Mouse (Mus musculus): ENCODE results near the gene Sbno2. TPM values are rescaled to one million over a fixed set of nuclear protein-coding genes. Genes with fewer than 3 reads are reported as not detected.
"Not testable (repeated sequence)": the region's sequence is repeated elsewhere in the genome, so short reads cannot be mapped to it uniquely, and the experiment has no call there.

Gene Sbno2
- polyA plus RNA-seq, 1 experiment: 126 TPM

DNA sequence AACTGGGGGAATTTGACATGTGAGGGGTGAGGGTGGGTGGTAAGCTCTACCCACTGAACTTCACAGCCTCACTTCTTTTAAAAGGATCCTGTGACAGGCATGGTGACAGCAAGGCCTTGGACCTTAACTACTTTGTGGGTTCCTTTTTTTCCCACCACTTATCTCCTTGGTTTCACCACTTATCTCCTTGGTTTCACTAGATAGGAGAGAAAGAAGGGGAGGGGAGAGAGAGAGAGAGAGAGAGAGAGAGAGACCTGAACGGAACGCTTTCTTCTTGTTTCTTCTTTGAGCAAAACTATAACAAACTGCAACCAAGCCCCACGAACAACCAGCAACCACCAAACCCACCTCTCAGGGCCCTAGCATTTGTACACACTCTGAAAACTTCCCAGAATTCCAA, 56.5 kb downstream of the Sbno2 start:
- H3K27me3 ChIP-seq (ENCODE audit: control insufficient read depth, insufficient read depth, low read length): no peaks in the 10 kb centered on the region
- H3K27ac ChIP-seq (ENCODE audit: insufficient read depth, low read depth, low read length): no peak overlapping the region; the same call in 1 of the 2 replicates
- H3K36me3 ChIP-seq (ENCODE audit: control insufficient read depth, insufficient read depth, low read length): no peaks in the 10 kb centered on the region
- TF ChIP-seq CTCF (IDR thresholded peaks at IDR 0.05; ENCODE audit: extremely low read depth, insufficient read length, insufficient replicate concordance, low read depth, low read length) (no peak), POLR2A (IDR thresholded peaks at IDR 0.05; ENCODE audit: low read depth, low read length) (no peak)
- peaks cover 19% of the 10 kb centered on the region for H3K4me1 ChIP-seq (ENCODE audit: control insufficient read depth, insufficient read depth, insufficient read length, low read length)
- WGBS: 85% methylated on average over 3 of the region's 3 CpGs
- H3K4me3 ChIP-seq (ENCODE audit: low read depth, low read length): no peak overlapping the region

DNA sequence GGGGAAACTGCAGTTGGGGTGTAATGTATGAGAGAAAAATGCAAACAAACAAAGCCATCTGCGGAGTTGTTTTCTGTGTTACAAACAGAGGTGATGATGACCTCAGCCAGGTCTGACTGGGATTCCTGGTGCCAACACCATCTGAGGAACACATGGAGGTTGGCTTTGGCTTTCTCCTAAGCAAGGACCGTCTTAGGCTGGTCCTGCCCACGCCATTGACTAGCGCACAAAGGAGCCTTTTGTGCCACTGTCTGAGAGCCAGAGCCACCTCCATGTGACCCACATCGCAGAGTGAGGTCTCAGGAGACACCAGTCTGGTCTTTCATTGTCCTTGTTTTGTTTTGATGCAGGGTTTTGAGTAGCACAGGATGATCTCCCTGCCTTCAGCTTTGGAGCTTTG, 57.0 kb downstream of the Sbno2 start:
- 69% methylated on average over 5 of the region's 5 CpGs for WGBS
- Histone ChIP-seq H3K36me3 (ENCODE audit: control insufficient read depth, insufficient read depth, low read length) (no peaks in the 10 kb centered on the region), H3K27ac (ENCODE audit: insufficient read depth, low read depth, low read length) (no peak overlapping the region; the same call in 1 of the 2 replicates), H3K4me3 (ENCODE audit: low read depth, low read length) (no peak overlapping the region), H3K27me3 (ENCODE audit: control insufficient read depth, insufficient read depth, low read length) (no peaks in the 10 kb centered on the region), H3K4me1 (ENCODE audit: control insufficient read depth, insufficient read depth, insufficient read length, low read length) (peaks cover 19% of the 10 kb centered on the region)
- TF ChIP-seq CTCF (IDR thresholded peaks at IDR 0.05; ENCODE audit: extremely low read depth, insufficient read length, insufficient replicate concordance, low read depth, low read length) (no peak), POLR2A (IDR thresholded peaks at IDR 0.05; ENCODE audit: low read depth, low read length) (no peak)

DNA sequence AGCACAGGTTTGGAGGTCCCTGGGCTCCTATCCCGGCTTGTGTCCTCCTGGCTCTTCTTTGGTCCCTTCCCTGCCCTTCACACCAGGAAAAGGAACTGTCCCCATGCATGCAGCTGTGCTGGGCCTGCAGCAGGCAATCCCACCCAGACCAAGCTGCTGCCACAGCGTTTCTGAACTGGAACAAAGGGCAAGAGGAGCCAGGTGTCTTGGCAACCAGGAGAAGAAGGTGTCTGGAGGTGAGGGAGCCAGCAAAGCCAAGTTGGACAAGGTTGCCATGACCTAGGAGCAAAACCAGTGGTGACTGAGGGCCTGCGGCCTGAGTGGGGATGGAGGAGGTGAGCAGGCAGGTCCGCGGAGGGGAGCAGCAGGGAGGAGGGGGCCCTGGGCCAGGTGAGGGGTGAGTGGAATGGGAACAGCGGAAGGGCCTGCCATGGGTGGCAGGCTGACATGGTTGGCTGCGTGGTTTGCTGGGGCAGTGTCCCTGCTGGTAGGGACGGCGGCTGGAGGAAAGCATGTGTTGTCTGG, 58.3 kb downstream of the Sbno2 start, which contains the start of gene Gpx4:
Gpx4 (plus strand) TSS at position 126 of the 525 bp plus-strand sequence.
- Histone ChIP-seq H3K4me1 (ENCODE audit: control insufficient read depth, insufficient read depth, insufficient read length, low read length) (peaks cover 11% of the 10 kb centered on the region), H3K4me3 (ENCODE audit: low read depth, low read length) (no peak within 1 kb of the TSS), H3K36me3 (ENCODE audit: control insufficient read depth, insufficient read depth, low read length) (no peaks in the 10 kb centered on the region), H3K27me3 (ENCODE audit: control insufficient read depth, insufficient read depth, low read length) (no peaks in the 10 kb centered on the region), H3K27ac (ENCODE audit: insufficient read depth, low read depth, low read length) (no peak within 1 kb of the TSS)
- TF ChIP-seq POLR2A (IDR thresholded peaks at IDR 0.05; ENCODE audit: low read depth, low read length) (no peak), CTCF (IDR thresholded peaks at IDR 0.05; ENCODE audit: extremely low read depth, insufficient read length, insufficient replicate concordance, low read depth, low read length) (no peak)
- WGBS: 73% methylated on average over 9 of the region's 9 CpGs

DNA sequence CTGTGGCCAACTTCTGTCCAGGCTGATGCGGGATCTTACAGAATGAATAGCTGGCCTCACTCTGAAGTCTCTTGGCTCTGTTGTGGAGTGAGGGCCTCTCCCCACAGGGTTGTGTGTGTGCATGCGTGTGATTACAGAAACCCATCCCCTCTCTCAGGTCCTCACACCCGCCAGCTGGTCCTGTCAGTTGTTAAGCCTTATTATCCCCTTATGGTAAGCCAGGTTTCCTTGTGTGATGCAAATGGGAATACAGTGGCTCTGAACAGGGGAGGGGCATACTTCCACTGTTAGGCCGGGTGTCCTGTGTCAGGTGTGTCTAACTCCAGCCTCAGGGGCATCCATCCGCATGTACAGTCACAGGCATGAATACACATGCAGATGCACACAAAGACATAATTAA, 59.6 kb downstream of the Sbno2 start:
- H3K4me1 ChIP-seq (ENCODE audit: control insufficient read depth, insufficient read depth, insufficient read length, low read length): no peaks in the 10 kb centered on the region
- H3K36me3 ChIP-seq (ENCODE audit: control insufficient read depth, insufficient read depth, low read length): no peaks in the 10 kb centered on the region
- no peak overlapping the region for H3K4me3 ChIP-seq (ENCODE audit: low read depth, low read length)
- TF ChIP-seq CTCF (IDR thresholded peaks at IDR 0.05; ENCODE audit: extremely low read depth, insufficient read length, insufficient replicate concordance, low read depth, low read length): no peak
- TF ChIP-seq POLR2A (IDR thresholded peaks at IDR 0.05; ENCODE audit: low read depth, low read length): no peak
- H3K27ac ChIP-seq (ENCODE audit: insufficient read depth, low read depth, low read length): no peak overlapping the region
- no peaks in the 10 kb centered on the region for H3K27me3 ChIP-seq (ENCODE audit: control insufficient read depth, insufficient read depth, low read length)
- 96% methylated on average over 5 of the region's 5 CpGs for WGBS

DNA sequence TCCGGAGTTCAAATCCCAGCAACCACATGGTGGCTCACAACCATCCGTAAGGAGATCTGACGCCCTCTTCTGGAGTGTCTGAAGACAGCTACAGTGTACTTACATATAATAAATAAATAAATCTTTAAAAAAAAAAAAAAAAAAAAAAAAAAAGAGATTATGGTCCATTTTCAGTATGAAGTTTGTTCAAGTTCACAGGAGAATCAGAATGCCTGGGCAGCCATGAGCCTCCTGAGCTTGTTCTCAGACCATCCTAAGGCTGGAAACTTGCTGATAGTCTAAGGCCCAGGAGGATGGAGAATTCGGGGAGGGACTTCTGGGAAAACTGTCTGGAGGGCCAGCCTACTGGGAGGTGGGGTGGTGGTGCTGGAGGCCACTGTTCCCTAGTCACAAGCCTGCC, 60.0 kb downstream of the Sbno2 start:
- 83% methylated on average over 4 of the region's 4 CpGs for WGBS

DNA sequence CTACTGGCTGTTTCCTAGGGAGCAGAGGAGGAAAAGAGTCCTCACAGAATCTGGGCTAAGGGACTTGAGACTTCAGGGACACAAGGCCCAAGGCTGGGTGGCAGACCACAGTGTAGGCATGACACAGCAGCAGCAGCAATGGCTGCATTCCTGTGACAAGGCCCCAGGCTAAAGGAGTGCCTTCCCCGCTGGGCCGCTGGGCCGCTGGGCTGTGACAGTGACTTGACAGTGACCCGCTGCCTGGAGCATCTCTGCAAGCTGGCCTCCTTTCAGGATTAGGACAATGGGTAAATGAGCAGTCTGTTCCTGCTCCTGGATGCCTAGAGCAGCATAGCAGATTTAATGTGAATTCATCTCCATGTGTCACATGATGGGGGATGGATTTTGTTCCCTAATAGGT, 61.3 kb downstream of the Sbno2 start:
- H3K27me3 ChIP-seq (ENCODE audit: control insufficient read depth, insufficient read depth, low read length): no peaks in the 10 kb centered on the region
- no peak overlapping the region for H3K27ac ChIP-seq (ENCODE audit: insufficient read depth, low read depth, low read length)
- no peaks in the 10 kb centered on the region for H3K36me3 ChIP-seq (ENCODE audit: control insufficient read depth, insufficient read depth, low read length)
- H3K4me3 ChIP-seq (ENCODE audit: low read depth, low read length): no peak overlapping the region
- 89% methylated on average over 4 of the region's 4 CpGs for WGBS
- TF ChIP-seq POLR2A (IDR thresholded peaks at IDR 0.05; ENCODE audit: low read depth, low read length): no peak
- no peak for TF ChIP-seq CTCF (IDR thresholded peaks at IDR 0.05; ENCODE audit: extremely low read depth, insufficient read length, insufficient replicate concordance, low read depth, low read length)
- no peaks in the 10 kb centered on the region for H3K4me1 ChIP-seq (ENCODE audit: control insufficient read depth, insufficient read depth, insufficient read length, low read length)

More for the DNA sequence above, 60.0 kb downstream of the Sbno2 start:
- H3K27ac ChIP-seq (ENCODE audit: insufficient read depth, low read depth, low read length); H3K27me3 ChIP-seq (ENCODE audit: control insufficient read depth, insufficient read depth, low read length); H3K36me3 ChIP-seq (ENCODE audit: control insufficient read depth, insufficient read depth, low read length); H3K4me3 ChIP-seq (ENCODE audit: low read depth, low read length); H3K4me1 ChIP-seq (ENCODE audit: control insufficient read depth, insufficient read depth, insufficient read length, low read length): not testable (repeated sequence)

DNA sequence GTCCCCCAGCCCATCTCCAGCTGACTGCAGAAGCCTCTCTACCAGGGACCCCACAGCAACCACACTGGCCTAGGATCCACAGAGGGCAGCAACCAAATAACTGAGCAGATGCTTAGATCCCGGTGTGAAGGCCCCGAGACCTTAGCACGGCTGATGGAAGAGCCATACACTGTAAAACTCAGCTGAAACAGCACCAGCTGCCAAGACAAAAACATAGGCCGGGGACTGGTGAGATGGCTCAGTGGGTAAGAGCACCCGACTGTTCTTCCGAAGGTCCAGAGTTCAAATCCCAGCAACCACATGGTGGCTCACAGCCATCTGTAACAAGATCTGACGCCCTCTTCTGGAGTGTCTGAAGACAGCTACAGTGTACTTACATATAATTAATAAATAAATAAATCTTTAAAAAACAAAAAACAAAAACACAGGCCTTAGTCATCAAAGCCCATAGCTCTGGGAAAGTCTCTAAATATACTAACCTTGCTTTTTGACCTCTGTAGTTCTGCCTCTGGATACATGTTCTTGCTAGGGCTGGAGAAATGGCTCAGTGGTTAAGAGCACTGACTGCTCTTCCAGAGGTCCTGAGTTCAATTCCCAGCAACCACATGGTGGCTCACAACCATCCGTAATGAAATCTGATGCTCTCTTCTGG, 63.8 kb downstream of the Sbno2 start:
- peaks cover 14% of the 10 kb centered on the region for H3K36me3 ChIP-seq (ENCODE audit: control insufficient read depth, insufficient read depth, low read length)
- H3K4me3 ChIP-seq (ENCODE audit: low read depth, low read length); H3K27me3 ChIP-seq (ENCODE audit: control insufficient read depth, insufficient read depth, low read length); H3K4me1 ChIP-seq (ENCODE audit: control insufficient read depth, insufficient read depth, insufficient read length, low read length); H3K27ac ChIP-seq (ENCODE audit: insufficient read depth, low read depth, low read length): not testable (repeated sequence)
- 85% methylated on average over 8 of the region's 8 CpGs for WGBS

Measured in small intestine, adult 2 months (tissue).